Mouse (Mus musculus) embryonic facial prominence, embryonic 13.5 days (tissue): ENCODE measurements around the gene Igfbp2. TPM values are rescaled to one million over a fixed set of nuclear protein-coding genes. Genes with fewer than 3 reads are reported as not detected.

Experiments
- ATAC-seq: fragments of 200-750 bp; cut with Nextera tagmentation; 2 replicates; pipeline ENCODE4 v1.8.0; 2017; ENCODE audit warnings: low read depth; ENCODE audit not compliant: insufficient number of reproducible peaks, insufficient read depth, low FRiP score, low TSS enrichment
- H3K27ac ChIP-seq: fragments of 300-500 bp; sonication (generic); 2 replicates; pipeline ENCODE4 v1.5.1; 2015; ENCODE audit warnings: moderate library complexity, mild to moderate bottlenecking, inconsistent platforms
- H3K27me3 ChIP-seq: fragments of 300-500 bp; sonication (generic); 2 replicates; pipeline ENCODE4 v1.6.1; 2015; ENCODE audit warnings: mild to moderate bottlenecking, inconsistent platforms
- H3K36me3 ChIP-seq: fragments of 300-500 bp; sonication (generic); 2 replicates; pipeline ENCODE4 v1.6.1; 2015; ENCODE audit warnings: mild to moderate bottlenecking, inconsistent platforms
- H3K4me1 ChIP-seq: fragments of 300-500 bp; sonication (generic); 2 replicates; pipeline ENCODE4 v1.6.1; 2015; ENCODE audit warnings: inconsistent platforms
- H3K4me2 ChIP-seq: fragments of 300-500 bp; sonication (generic); 2 replicates; pipeline ENCODE4 v1.6.1; 2015; ENCODE audit warnings: moderate library complexity, mild to moderate bottlenecking, inconsistent platforms
- H3K4me3 ChIP-seq: fragments of 300-500 bp; sonication (generic); 2 replicates; pipeline ENCODE4 v1.5.1; 2015; ENCODE audit warnings: mild to moderate bottlenecking, inconsistent platforms
- H3K9ac ChIP-seq: fragments of 300-500 bp; sonication (generic); 2 replicates; pipeline ENCODE4 v1.6.1; 2015; ENCODE audit warnings: mild to moderate bottlenecking, inconsistent platforms
- H3K9me3 ChIP-seq: fragments of 300-500 bp; sonication (generic); 2 replicates; pipeline ENCODE4 v1.6.1; 2016; ENCODE audit warnings: inconsistent platforms
- WGBS: fragments of 180-500 bp; shearing (Covaris S2); methylation state at CpG from one replicate; pipeline ENCODE4 v1.1.7; 2015; ENCODE audit warnings: mixed read lengths; 5-methylcytosine and 5-hydroxymethylcytosine counted together
- polyA plus RNA-seq: library from polyadenylated mRNA; unstranded; fragments of >200 nt; fragmentation: Nextera tagmentation; extraction: Ambion mirVana; gene quantifications from 2 replicates; pipeline ENCODE4 v1.2.1, GENCODE M21; 2015

Gene Igfbp2
- polyA plus RNA-seq, 1 experiment from 2014 or later: 555 TPM

DNA sequence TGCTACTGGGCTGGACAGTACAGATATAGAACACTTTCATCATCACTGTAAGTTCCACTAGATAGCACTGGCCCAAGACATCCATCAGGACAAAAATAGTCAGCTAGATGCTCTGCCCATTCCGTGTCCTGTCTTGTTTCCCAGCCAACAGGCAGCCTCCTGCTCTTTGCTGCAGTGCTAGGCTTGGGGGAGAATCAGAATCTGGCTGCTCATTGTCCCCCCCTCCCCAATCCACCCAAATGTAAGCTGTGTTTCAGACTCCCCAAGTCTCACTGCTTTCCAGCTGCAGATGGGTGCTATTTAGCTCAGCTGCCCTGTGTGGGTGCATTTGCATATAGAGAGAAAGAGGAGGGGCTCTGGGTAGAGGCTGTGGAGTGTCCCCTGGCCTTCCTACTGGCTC lies 43.0 kb downstream of the Igfbp2 start:
- Histone ChIP-seq H3K27me3 (peaks cover 11% of the 10 kb centered on the region), H3K36me3 (peaks cover 44% of the 10 kb centered on the region), H3K4me3 (no peak overlapping the region), H3K4me2 (peak overlapping the region; percentile 7; the same call in 1 of the 2 replicates), H3K27ac (no peak overlapping the region), H3K9ac (no peak overlapping the region), H3K9me3 (no peaks in the 10 kb centered on the region), H3K4me1 (peaks cover 61% of the 10 kb centered on the region)
- WGBS: 45% methylated on average over 1 of the region's 1 CpGs
- ATAC-seq: no peak

DNA sequence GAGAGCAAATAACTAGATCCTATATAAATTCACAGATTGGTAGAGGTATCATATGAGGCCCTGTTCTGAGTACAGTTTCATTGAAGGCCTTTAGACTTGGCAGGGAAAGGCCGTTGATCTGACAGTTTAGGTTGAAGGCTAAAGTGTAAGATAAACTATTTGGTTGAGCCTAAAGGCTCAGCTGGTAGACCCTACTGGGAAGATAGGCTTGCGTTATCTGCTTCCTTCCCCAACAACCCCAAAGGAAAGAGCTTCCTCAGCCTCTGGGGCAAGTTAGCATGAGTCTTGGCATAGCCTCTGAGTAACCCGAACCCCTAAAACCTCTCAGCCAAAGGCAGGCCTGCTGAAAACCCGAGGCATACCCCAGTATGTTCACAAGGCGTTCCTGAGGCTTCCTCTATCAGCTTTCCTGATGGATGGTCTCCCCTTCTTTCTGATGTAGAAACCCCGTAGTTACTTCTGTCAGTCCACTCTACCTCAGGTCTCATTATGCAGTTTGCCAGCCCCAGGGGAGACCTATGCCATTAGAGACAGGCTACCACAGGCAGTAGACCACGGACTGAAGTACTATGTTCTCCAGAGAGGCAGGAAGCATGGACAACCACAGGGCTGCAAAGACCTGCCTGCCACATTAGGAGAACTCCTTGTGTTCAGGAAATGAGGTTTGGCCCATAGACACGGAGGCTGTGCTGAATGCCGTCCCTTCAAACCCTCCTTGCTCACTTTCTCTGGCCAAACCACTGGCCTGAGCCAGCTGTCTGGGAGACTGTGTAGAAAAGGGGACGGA lies 44.3 kb downstream of the Igfbp2 start:
- no peak for ATAC-seq
- WGBS: 68% methylated on average over 10 of the region's 10 CpGs
- H3K27ac ChIP-seq: peak overlapping the region; percentile 17; the same call in 1 of the 2 replicates
- peaks cover 63% of the 10 kb centered on the region for H3K4me1 ChIP-seq
- H3K9ac ChIP-seq: no peak overlapping the region
- H3K27me3 ChIP-seq: peaks cover 20% of the 10 kb centered on the region
- no peaks in the 10 kb centered on the region for H3K9me3 ChIP-seq
- peak overlapping the region; percentile 85; the same call in 1 of the 2 replicates for H3K4me2 ChIP-seq
- H3K4me3 ChIP-seq: no peak overlapping the region
- H3K36me3 ChIP-seq: peaks cover 31% of the 10 kb centered on the region

DNA sequence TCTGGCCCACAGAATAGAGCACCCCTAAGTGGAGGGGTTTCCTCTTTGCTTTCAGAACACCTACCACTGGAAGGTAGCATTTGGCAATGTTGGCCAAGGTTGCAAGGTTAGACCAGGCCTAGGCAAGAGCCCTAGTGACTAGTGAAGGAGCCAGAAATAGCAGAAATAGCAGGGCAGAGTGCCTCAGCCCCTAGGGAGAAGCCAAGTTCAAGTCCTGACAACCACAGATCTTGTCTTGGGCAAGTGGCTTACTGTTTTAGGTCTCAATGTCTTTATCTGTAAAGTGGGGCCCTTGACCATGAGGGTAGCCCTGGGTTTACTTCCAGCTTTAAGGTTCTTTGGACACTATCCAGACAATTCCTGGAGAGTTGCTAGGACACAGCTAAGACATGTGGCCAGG lies 45.0 kb downstream of the Igfbp2 start:
- Histone ChIP-seq H3K27me3 (peaks cover 22% of the 10 kb centered on the region), H3K9ac (no peak overlapping the region), H3K4me2 (peak overlapping the region; percentile 85), H3K9me3 (no peaks in the 10 kb centered on the region), H3K4me1 (peaks cover 69% of the 10 kb centered on the region), H3K27ac (no peak overlapping the region), H3K36me3 (peaks cover 25% of the 10 kb centered on the region), H3K4me3 (0 out of 2 replicates have a peak overlapping the region, but pooled peaks have one; percentile 73)
- ATAC-seq: no peak

DNA sequence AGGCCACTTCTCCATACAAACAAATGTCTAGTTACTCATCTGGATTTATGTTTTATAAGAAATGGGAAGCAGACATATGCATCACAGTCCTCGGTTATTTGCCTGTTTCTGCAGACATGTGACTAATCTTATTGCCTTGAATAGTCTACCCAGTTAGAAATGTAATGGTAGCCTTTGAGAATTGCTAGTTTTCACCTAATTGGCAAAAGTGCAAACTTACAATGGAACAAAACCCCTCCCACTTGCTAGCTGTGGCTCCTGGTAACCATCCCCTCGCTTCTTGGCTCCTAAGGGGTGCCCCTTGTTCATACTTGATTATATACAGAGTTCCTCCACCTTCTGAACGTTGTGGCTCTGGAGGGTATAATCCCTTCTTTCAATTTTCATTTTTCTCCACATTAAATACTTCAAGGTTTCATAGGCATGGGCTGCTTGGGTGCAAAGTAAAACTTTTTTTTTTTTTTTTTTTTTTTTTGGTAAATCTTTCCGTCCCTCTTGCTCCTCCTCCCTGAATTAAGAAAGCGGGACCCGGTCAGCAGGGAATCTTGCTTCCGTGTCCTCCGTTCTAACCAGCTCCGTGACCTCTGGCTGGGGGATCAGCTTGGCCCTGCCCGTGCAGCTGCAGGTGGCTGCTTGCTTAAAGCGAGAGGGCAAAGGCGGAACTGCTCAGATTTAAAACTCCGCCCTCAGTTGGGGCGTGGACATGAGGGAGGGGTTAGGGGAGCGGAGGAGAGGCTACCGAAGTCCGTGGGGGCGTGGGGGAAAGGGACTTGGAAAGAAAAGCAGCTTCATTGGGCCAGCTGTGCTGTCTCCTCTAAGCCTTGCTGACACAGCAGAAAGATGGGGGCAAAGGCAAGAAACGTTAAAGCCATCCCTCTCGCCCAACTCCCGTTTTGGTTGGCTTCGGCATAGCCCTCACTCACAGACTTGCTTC lies 45.6 kb downstream of the Igfbp2 start:
- H3K4me3 ChIP-seq: peak overlapping the region; percentile 73
- peak overlapping the region; percentile 66 for H3K9ac ChIP-seq
- H3K27me3 ChIP-seq: peaks cover 24% of the 10 kb centered on the region
- H3K9me3 ChIP-seq: no peaks in the 10 kb centered on the region
- peak; percentile 32; the same call in 1 of the 2 replicates for ATAC-seq
- H3K4me1 ChIP-seq: peaks cover 74% of the 10 kb centered on the region
- H3K36me3 ChIP-seq: peaks cover 18% of the 10 kb centered on the region
- no peak overlapping the region for H3K27ac ChIP-seq
- 4% methylated on average over 22 of the region's 22 CpGs for WGBS
- peak overlapping the region; percentile 85 for H3K4me2 ChIP-seq

DNA sequence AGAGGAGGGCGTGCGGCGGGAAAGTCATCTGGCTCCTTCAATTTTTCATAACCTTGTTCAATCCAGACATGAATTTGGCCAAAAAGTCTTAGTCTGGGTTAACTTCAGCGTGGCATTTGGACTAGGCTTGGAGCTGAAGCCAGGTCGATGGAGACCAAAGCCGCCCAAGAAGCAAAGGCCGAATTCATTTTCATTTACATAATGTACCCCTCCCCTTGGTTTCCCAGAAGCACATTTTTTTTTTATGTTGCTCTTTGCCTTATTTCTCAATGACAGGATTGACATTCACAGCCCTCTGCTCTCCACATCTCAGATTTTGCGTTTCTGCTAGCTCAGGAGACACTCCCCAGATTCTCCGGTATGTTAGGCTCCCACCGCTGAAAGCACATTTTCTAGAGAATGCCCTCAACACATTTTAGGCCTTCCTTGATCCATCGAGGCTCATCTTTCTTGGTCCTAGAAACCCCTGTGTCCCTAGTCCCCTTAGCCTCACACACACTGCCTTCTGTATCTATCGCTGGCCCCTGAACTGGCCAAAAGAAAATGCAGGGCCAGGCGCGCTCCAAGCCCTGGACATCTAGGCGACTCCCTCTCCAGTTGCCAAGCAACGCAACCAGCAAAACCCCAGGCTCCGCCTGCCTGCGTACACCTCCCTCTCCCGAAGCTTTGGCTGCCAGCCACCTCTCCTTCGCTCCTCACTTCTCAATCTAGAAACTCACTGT lies 46.5 kb downstream of the Igfbp2 start:
- Histone ChIP-seq H3K36me3 (peaks cover 18% of the 10 kb centered on the region), H3K4me3 (peak overlapping the region; percentile 73), H3K4me2 (peak overlapping the region; percentile 85), H3K9ac (peak overlapping the region; percentile 66), H3K27ac (peak overlapping the region; percentile 75; the same call in 1 of the 2 replicates), H3K27me3 (peaks cover 24% of the 10 kb centered on the region), H3K9me3 (no peaks in the 10 kb centered on the region), H3K4me1 (peaks cover 76% of the 10 kb centered on the region)
- no peak for ATAC-seq
- under 1% methylated on average over 20 of the region's 20 CpGs for WGBS

DNA sequence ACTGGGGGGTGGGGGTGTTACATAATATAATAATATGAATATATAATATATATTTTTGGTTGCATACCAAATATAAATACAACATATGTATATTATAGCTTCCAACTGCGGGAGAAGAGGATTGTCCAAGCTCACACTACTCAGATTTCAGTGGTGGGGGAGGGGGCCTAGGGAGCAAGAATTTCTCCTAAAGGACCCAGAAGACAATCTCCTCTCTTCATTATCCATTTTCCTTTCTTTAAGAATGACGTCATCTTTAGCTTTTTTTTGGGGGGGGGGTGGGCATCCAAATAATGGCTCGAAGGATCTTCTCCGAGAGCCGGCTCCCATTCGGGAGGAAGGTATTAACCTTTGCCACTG lies 47.0 kb downstream of the Igfbp2 start:
- Histone ChIP-seq H3K27ac (peak overlapping the region; percentile 75), H3K27me3 (peaks cover 24% of the 10 kb centered on the region), H3K4me3 (peak overlapping the region; percentile 73), H3K4me1 (peaks cover 75% of the 10 kb centered on the region), H3K36me3 (peaks cover 15% of the 10 kb centered on the region), H3K4me2 (peak overlapping the region; percentile 85), H3K9ac (peak overlapping the region; percentile 66), H3K9me3 (no peaks in the 10 kb centered on the region)
- WGBS: 1% methylated on average over 6 of the region's 6 CpGs
- no peak for ATAC-seq

DNA sequence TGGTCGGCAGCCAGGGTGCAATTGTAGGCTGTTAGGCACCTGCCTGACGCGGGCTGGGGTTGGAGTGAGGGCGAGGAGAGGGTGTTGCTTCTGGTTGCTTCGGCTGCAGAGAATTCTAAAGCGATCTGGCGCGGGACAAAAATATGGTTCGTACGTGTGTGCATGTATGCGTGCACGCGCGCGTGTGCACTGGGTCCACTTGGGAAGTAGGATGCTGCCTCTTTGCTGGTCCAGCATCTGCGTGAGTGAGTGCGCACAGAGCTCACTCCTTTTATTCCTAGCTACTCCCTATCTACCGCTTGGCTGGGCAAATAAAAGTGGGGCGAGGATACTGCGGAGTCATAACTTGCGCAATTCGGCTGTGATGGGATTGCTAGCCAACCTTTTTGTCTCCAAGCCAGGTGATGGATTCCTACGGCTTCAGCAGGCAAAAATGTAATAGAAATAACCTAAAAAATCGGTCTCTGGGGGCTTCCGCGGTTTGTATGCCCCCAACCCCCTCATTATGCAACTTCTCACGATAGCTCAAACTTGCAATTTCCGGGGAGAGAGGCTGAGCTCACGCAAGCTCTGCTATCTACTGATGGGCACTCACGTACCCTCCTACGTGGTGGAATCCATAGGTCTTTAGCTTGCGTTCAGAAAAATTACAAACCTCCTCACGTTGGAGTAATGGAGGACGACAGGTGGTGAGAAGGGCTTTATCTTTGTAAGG lies 47.6 kb downstream of the Igfbp2 start:
- Histone ChIP-seq H3K9ac (peak overlapping the region; percentile 66), H3K4me1 (peaks cover 75% of the 10 kb centered on the region), H3K36me3 (peaks cover 10% of the 10 kb centered on the region), H3K9me3 (no peaks in the 10 kb centered on the region), H3K27ac (peak overlapping the region; percentile 75), H3K27me3 (peaks cover 24% of the 10 kb centered on the region), H3K4me2 (peak overlapping the region; percentile 85), H3K4me3 (peak overlapping the region; percentile 73)
- ATAC-seq: no peak
- under 1% methylated on average over 34 of the region's 34 CpGs for WGBS

DNA sequence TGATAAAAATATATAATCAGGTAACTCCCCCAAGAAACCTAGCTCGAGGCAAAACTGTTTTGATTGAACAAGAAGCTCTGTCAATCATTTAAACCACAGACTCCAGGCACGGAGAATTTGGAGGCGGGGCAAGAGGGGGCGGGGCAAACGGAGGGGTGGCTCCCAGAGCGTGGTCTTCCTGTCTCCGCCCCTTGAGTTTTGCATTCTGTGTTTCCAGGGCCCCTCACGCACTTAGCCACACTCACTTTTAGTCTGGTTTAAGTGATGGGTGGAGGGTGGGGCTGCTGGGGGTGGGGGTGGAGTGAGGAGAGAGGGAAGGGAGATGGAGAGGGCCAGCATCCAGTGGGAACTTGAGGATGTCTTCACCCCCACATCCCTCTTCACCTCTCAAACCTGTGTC lies 48.2 kb downstream of the Igfbp2 start:
- Histone ChIP-seq H3K9me3 (no peaks in the 10 kb centered on the region), H3K4me3 (peak overlapping the region; percentile 73), H3K27ac (peak overlapping the region; percentile 94), H3K36me3 (peaks cover 6% of the 10 kb centered on the region; the same call in 1 of the 2 replicates), H3K27me3 (peaks cover 24% of the 10 kb centered on the region), H3K4me2 (peak overlapping the region; percentile 85), H3K4me1 (peaks cover 72% of the 10 kb centered on the region), H3K9ac (peak overlapping the region; percentile 94; the same call in 1 of the 2 replicates)
- WGBS: 0% methylated on average over 8 of the region's 8 CpGs
- ATAC-seq: 0 out of 2 replicates have a peak, but pooled peaks have one; percentile 54

DNA sequence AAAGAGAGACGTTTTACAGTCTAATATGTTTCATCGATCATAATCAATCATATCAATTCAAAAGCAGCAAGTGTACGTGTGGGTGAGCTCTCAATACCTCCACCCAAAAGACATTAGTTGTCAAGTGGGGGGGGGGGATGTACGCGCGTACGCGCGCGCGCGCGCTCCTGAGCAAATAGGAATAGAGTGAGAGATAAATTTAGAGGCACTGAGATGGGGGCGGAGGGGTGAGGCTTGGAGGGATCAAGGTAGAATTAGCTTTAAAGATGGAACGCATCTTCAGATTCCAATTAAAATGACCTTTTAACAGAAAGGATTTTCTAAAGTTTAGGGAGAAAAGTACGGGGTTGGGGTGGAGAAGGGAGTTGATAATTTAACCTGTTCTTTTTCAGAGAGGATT lies 48.8 kb downstream of the Igfbp2 start:
- peak overlapping the region; percentile 94 for H3K9ac ChIP-seq
- peak overlapping the region; percentile 85 for H3K4me2 ChIP-seq
- no peaks in the 10 kb centered on the region for H3K9me3 ChIP-seq
- no peak for ATAC-seq
- under 1% methylated on average over 16 of the region's 16 CpGs for WGBS
- H3K36me3 ChIP-seq: 0 out of 2 replicates have a peak, but pooled peaks cover 5% of the 10 kb centered on the region
- peaks cover 75% of the 10 kb centered on the region for H3K4me1 ChIP-seq
- peak overlapping the region; percentile 73 for H3K4me3 ChIP-seq
- peaks cover 24% of the 10 kb centered on the region for H3K27me3 ChIP-seq
- H3K27ac ChIP-seq: peak overlapping the region; percentile 94

DNA sequence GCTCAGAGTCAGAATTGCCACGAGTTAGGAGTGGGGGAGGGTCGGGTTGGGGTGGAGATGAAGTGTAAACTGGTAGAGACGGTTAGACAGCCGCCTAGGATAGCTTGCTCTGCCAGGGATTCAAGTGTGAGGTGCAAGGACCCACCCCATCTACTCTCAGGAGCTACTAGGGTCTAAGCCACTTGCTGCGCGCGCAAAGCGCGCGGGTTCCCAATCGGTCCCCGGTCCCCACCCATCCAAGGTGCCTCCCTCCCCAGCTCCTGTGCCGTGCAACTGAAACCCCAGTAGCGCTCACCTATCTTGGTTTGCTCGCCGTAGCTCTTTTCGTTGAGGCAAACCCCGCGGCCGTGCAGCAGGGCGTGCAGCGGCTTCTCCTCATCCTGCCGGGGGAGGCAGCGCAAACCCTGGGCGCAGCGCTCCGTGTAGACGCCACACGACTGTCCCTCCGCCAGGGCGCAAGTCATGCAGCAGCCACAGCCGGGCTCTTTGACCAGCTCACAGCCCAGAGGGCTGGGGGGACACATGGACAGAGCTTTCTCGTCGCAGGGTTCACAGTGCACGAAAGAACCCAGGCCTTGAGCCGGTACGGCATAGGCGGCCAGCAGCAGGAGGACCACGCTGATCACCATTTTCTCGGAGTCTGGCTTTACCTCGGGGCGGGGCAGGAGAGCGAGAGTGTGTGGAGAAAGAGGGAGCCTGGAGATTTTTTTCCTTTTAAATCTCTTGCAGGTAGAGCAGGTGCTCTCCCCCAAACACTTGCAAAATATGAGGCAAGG lies 49.4 kb downstream of the Igfbp2 start:
- Histone ChIP-seq H3K36me3 (no peaks in the 10 kb centered on the region), H3K4me3 (peak overlapping the region; percentile 73), H3K27me3 (peaks cover 24% of the 10 kb centered on the region), H3K9ac (peak overlapping the region; percentile 94), H3K27ac (peak overlapping the region; percentile 94), H3K4me1 (peaks cover 75% of the 10 kb centered on the region), H3K9me3 (no peaks in the 10 kb centered on the region), H3K4me2 (peak overlapping the region; percentile 85)
- under 1% methylated on average over 43 of the region's 43 CpGs for WGBS
- ATAC-seq: no peak
